Mouse (Mus musculus) bone marrow macrophage, adult 2 months (primary cell): Measurements from ENCODE around the gene Matn1. TPM values are rescaled to one million over a fixed set of nuclear protein-coding genes. Genes with fewer than 3 reads are reported as not detected.

Experiments
- H3K27ac ChIP-seq: 2 replicates; pipeline ENCODE4 v1.5.1; 2012; ENCODE audit warnings: low read depth, low read length; ENCODE audit not compliant: insufficient read depth
- H3K4me1 ChIP-seq: 2 replicates; pipeline ENCODE4 v1.6.1; 2012; ENCODE audit warnings: low read length; ENCODE audit not compliant: control insufficient read depth, insufficient read depth
- H3K4me3 ChIP-seq: 2 replicates; pipeline ENCODE4 v1.5.1; 2012; ENCODE audit warnings: mild to moderate bottlenecking, low read length, moderate library complexity; ENCODE audit not compliant: insufficient read depth
- CTCF ChIP-seq: IDR thresholded peaks from 2 replicates; pipeline ENCODE4 v1.5.1; 2012; ENCODE audit warnings: low read depth, mild to moderate bottlenecking, low read length, moderate library complexity
- POLR2A ChIP-seq: IDR thresholded peaks from 2 replicates; pipeline ENCODE4 v1.6.1; 2012; ENCODE audit warnings: mild to moderate bottlenecking, low read depth, low read length, borderline replicate concordance
- polyA plus RNA-seq: library from polyadenylated mRNA; stranded (reverse); fragments of >200 nt; gene quantifications from 2 replicates; pipeline ENCODE4 v1.2.4, GENCODE M21; 2012; ENCODE audit not compliant: missing spikeins, insufficient read depth, insufficient read length

Gene Matn1
- polyA plus RNA-seq, 1 experiment = 0.46 TPM

DNA sequence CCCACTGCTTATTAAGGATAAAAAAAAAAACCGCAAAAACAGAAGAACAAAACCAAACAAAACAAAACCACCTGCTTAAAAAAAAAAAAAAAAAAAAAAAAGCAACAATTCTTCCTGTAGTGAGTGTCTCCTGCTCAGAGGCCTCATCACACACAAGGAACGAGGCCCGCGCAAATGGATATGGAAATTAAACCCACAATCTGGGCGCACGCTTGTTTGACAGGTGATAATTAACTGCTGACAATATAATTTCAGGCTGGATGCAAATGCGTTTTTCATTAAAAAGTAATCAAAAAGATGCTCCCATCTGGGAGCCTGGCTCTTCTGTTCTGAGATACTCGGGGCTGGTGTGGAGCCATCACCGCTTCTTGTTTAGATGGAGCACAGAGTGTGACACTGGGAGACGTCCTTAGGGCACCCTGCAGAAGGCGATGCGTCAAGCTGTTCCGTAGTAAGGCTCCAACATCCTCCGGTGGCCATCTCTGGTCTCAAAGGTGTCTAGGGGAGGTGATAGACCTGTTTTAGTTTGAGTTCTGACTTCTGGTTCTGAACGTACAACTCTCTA, 56.5 kb downstream of the Matn1 start:
- no peak overlapping the region for H3K4me3 ChIP-seq
- no peak for TF ChIP-seq POLR2A
- TF ChIP-seq CTCF = no peak
- no peaks in the 10 kb centered on the region for H3K4me1 ChIP-seq
- no peak overlapping the region for H3K27ac ChIP-seq

Other genes with a start within 250 kb of the Matn1 start
- gene Sdc3, start 151.8 kb upstream of the Matn1 start, polyA plus RNA-seq = 259 and 302 TPM in 2 replicates
- 1,649 and 1,910 TPM in 2 replicates for gene Laptm5, start 31.3 kb upstream of the Matn1 start, polyA plus RNA-seq